Mouse (Mus musculus) megakaryocyte-erythroid progenitor cell, adult 5 weeks (primary cell): ENCODE measurements around the gene Slco2b1. TPM values are rescaled to one million over a fixed set of nuclear protein-coding genes. Genes with fewer than 3 reads are reported as not detected.

Experiments
- polyA plus RNA-seq: library from polyadenylated mRNA; stranded (reverse); fragments of >175 nt; gene quantifications from 2 replicates; pipeline ENCODE4 v1.2.3, GENCODE M21; 2012

Slco2b1 gene
- 0.17 and 0.35 TPM in 2 replicates for polyA plus RNA-seq

GRCm38 (mm10) chr7:99711166-99711565, at the start of gene Slco2b1:
Slco2b1 (minus strand) TSS chr7:99711340.

GRCm38 (mm10) chr7:99729973-99730372, 18.8 kb upstream of the Slco2b1 start, which contains the start of gene Olfr520:
Olfr520 (plus strand) TSS chr7:99730273.

GRCm38 (mm10) chr7:99626376-99627270, 84.5 kb downstream of the Slco2b1 start, which contains the start of gene Tpbgl:
Tpbgl (minus strand) TSS chr7:99627103.

Other genes with a start within 250 kb of the Slco2b1 start
- 0.68 and 0.99 TPM in 2 replicates for gene Klhl35, start 245.3 kb downstream of the Slco2b1 start, polyA plus RNA-seq
- gene Rps3, start 227.6 kb downstream of the Slco2b1 start, polyA plus RNA-seq, result 479 and 484 TPM in 2 replicates
- gene Arrb1, start 175.9 kb downstream of the Slco2b1 start, polyA plus RNA-seq, result 40.7 and 44.1 TPM in 2 replicates
- gene Tpbgl, start 84.2 kb downstream of the Slco2b1 start, polyA plus RNA-seq, result 0.04 and 0.22 TPM in 2 replicates
- not detected in 2 replicates for gene Olfr520, start 18.9 kb upstream of the Slco2b1 start, polyA plus RNA-seq
- gene Olfr521, start 52.2 kb upstream of the Slco2b1 start, polyA plus RNA-seq, result not detected in 2 replicates
- gene Neu3, start 117.1 kb upstream of the Slco2b1 start, polyA plus RNA-seq, result 1.1 and 1.3 TPM in 2 replicates
- 0.03 and 0.05 TPM in 2 replicates for gene Xrra1, start 147.8 kb upstream of the Slco2b1 start, polyA plus RNA-seq
- 144 and 167 TPM in 2 replicates for gene Spcs2, start 152.1 kb upstream of the Slco2b1 start, polyA plus RNA-seq